Mouse (Mus musculus) skeletal muscle tissue, adult 2 months (tissue): ENCODE measurements around the gene Rita1.
A peak's percentile ranks its signal among the peaks of the same experiment; 100 is the strongest.

ENCODE experiments used
- DNase-seq: peaks from one replicate; pipeline ENCODE4 v3.0.0-alpha.2; 2012; ENCODE audit warnings: low read depth, low spot score

Rita1 gene

DNA sequence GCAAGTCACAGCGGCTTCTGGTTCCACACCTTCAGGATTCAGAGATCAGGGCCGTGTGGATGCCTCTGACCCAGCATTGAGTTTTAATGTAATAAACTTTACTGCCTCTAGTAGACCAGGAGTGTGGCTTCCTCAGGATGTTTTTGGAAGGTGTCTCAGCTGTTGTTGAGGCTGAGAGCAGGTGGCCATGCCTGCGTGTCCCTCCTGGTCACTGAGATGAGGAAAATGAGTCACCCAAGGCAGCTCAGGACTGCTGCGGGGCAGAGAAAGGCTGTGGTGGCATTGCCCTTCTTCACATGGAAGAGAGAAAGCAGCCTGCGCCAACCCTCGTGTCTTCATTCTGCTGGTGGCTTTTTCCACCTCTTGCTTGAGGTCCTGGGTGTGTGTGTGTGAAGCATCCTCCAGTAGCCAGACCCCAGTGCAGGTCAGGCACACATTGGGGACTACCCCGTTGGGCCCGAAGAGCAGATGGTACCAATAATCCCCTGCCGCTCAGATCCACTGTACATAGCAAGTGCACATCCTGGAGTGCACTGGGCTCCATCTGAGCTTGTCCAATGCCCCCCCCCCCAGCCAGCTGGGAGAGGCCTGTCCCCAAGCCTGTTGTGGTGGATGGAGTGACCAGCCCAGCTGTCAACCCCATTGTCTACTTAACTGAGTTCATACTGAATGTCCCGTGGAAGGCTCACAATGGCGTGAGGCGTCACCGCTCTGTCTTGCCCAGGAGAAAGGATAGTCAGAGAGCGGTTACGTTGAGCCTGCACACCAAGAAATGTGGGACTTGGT is 15.3 kb upstream of the Rita1 start:
- DNase-seq, result no peak

GRCm38 (mm10) chr5:120626399-120626798 is 14.0 kb upstream of the Rita1 start:
- DNase-seq, result no peak

DNA sequence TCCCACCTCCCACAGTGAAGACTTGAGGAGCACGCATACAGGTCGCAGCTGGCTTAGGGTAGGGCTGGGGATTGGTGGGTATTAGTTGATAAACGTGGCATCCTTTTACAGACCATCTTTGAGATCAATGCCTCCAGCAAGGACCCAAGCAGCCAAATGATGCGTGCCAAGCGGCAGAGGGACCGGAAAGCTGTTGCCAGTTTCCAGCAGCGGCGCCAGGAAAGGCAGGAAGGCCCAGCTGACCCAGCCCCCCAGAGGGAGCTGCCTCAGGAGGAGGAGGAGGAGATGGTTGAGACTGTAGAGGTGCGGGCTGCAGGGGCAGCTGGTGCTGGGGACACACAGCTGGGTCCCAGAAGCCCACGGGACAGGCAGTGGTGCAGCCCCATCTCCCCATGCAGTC is 12.0 kb upstream of the Rita1 start:
- DNase-seq, result no peak

GRCm38 (mm10) chr5:120622198-120622851 is 9.9 kb upstream of the Rita1 start:
- no peak for DNase-seq

GRCm38 (mm10) chr5:120621846-120622197 is 9.4 kb upstream of the Rita1 start:
- DNase-seq, result no peak

- DNase-seq, result no peak
Measured at GRCm38 (mm10) chr5:120621078-120621765, 8.8 kb upstream of the Rita1 start.

GRCm38 (mm10) chr5:120620375-120621077 is 8.1 kb upstream of the Rita1 start:
- DNase-seq, result no peak

- no peak for DNase-seq
Measured at GRCm38 (mm10) chr5:120619201-120619600, 6.8 kb upstream of the Rita1 start.

GRCm38 (mm10) chr5:120618778-120619177 is 6.4 kb upstream of the Rita1 start:
- no peak for DNase-seq

GRCm38 (mm10) chr5:120615903-120616302 is 3.5 kb upstream of the Rita1 start:
- no peak for DNase-seq

DNA sequence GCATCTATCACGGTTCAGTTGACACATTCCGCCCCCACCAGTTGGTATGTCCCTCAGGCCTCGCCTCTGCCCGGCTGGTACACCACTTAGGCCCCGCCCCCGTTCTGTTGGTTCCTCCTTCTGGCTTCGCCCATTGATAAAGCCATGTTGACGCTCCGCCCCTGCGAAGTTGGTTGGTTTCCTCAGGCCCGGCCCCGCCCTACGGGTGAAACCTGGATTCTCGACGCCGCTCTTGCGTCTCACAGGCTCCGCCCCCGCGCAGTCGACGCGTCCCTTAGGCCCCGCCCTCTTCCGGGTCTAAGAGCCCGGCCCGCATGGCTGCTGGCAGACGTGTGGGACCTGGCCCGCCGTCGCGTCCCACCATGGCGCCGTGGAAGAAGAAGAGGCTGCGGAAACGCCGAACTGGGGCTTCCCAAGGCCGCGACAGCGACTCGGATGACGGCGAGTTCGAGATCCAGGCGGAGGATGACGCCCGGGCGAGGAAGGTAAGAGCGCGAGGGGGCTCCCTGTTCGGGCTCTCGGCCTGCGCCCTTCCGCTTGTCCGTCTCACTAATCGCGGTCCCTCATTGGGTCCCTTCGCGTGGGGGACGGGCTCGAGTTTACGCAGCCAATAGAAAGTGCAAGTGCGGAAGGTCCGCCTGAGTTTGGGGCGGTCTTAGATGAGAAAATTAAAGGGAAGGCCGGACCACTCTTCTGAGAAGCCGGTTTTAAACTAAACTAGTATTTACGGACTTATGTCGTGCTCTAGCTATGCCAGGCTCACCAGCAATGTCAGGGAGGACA is 624 bp upstream of the Rita1 start:
- peak; percentile 99 for DNase-seq

DNA sequence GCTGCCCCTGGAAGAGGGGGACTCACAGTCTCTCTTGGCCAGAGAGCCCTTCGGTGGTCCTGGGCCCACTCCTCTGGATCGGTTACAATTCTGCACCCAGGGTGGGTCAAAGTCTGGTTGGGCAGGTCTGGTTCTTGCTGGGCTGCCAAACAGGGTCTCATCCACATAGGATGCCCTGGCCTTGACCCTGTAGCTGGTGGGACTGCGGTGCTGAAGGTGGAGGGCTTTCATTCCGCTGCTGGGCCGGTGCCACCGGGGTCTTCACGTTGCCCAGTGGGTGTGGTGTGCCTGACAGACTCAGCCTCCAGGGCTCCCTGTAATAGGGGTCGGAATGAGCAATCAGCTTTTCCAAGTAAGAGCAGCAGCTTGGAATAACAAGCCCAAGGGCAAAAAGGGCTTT is 973 bp downstream of the Rita1 start:
- DNase-seq, result no peak

DNA sequence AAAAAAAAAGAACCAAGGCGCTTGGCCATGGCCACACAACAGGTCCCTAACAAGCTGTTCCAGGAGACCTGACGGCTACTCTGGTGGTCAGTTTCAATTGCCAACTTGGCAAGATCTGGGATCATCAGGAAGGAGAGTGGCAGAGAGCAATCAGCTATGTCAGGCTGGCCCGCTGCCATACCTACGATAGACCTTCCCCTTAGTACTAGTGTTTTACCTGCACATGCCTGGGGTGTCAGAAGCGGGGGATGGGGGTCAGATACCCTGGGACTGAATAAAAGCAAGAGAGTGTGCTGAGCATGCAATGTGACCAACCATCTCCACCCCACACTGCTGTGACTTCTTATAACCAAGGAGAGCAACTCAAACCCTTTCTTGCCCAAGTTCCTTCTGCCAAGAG is 1.5 kb downstream of the Rita1 start:
- no peak for DNase-seq

GRCm38 (mm10) chr5:120609246-120609775 is 3.1 kb downstream of the Rita1 start:
- no peak for DNase-seq

DNA sequence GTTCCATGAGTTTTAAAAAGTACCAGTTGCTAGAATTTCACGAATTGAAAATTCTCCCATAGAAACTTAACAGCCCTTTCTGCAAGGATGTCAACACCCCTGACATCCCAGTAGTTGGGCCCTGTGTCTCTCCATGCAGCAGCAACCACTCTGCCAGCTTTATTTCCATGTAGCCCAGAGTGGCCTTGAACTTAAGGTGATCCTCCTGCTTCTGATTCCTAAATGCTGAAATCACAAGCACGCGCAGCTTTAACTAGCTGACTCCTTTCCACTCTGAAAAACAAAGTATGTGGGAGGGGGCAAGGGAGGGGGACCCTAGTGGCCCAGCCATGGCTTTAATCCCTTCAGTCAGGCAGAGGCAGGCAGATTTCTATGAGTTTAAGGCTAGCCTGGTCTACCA is 5.1 kb downstream of the Rita1 start:
- DNase-seq, result no peak

GRCm38 (mm10) chr5:120606590-120607200 is 5.7 kb downstream of the Rita1 start:
- DNase-seq, result no peak

- peak; percentile 91 for DNase-seq
Measured at GRCm38 (mm10) chr5:120605688-120606087, 6.7 kb downstream of the Rita1 start.

DNA sequence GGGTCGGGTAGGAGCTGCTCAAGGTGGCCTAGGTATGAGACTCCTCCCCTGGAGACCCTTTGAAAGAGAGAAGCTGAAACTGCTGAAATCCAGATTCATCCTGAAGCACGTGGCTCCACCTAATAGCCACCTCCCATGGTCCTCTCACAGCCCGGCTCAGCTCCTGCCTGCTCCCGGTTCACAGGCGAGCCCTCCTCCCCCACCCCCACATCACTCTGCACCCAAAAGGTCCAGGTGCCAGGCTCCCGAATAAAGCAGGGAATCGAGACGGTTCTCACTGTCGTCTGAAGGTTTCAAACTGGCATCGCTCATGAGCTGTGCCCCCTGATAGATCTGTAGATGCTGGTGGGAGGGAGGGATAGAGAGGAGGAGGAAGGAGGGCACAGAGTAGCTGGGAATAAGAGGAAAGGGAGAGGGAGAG is 7.1 kb downstream of the Rita1 start:
- no peak for DNase-seq

GRCm38 (mm10) chr5:120604839-120605238 is 7.5 kb downstream of the Rita1 start:
- DNase-seq, result peak; percentile 72

GRCm38 (mm10) chr5:120603515-120603914 is 8.9 kb downstream of the Rita1 start:
- DNase-seq, result no peak

- DNase-seq, result no peak
Measured at GRCm38 (mm10) chr5:120602210-120602609, 10.2 kb downstream of the Rita1 start.
